Mouse (Mus musculus): ENCODE data around the gene Zfp691.

- TF ChIP-seq CTCF (IDR thresholded peaks at IDR 0.05; ENCODE audit: low read depth), result no peak
- TF ChIP-seq EP300 (IDR thresholded peaks at IDR 0.05; ENCODE audit: low read depth), result no peak
These were observed 35.2 kb downstream of the Zfp691 start for GRCm38 (mm10) chr4:119138776-119139175.

All from liver, embryonic 14.5 days (tissue).